ENCODE assay signal across 8 mouse cellular contexts in the genomic region with DNA sequence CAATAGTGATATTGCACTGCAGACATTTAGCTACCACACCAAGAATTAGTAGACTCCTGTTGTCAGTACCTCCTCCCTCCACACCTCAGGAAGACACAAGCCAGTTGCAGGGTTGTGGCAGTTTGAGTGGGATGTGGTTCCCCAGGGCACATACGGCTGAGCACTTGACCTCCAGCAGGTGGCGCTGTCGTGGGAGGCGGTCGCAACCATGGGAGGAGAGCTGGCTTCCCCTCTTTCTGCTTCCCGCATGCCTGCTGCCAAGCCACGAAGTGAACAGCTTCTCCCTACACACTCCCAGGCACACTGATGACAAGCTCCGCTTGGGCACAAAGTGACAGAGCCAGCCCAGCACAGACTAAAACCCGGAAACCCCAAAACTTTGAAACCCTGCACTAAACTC.
DNase-seq lines count a peak whose midpoint lies in the region; ATAC-seq and TF ChIP-seq lines count a peak whose summit lies in the region.

No protein-coding gene starts in this region.

- WGBS in embryonic facial prominence, embryonic 13.5 days = 19% methylated on average over 9 of the region's 9 CpGs
- WGBS in heart, embryonic 13.5 days = 12% methylated on average over 9 of the region's 9 CpGs
- WGBS in kidney, embryonic 16.5 days = 20% methylated on average over 9 of the region's 9 CpGs
- 12% methylated on average over 9 of the region's 9 CpGs for WGBS in liver, postnatal 0 days (ENCODE audit: insufficient replicate concordance)
- WGBS in neural tube, embryonic 14.5 days = 19% methylated on average over 9 of the region's 9 CpGs

- H3K4me2 ChIP-seq in embryonic facial prominence, embryonic 13.5 days = peak overlapping the region; percentile 34
- peak overlapping the region; percentile 39 for H3K4me2 ChIP-seq in heart, embryonic 13.5 days
- peak overlapping the region; percentile 29 for H3K4me2 ChIP-seq in kidney, embryonic 16.5 days (replicated peaks; ENCODE audit: low read depth, low read length)
- no peak overlapping the region for H3K4me2 ChIP-seq in liver, postnatal 0 days (ENCODE audit: low read depth, low read length)
- no peak overlapping the region for H3K4me2 ChIP-seq in neural tube, embryonic 14.5 days (ENCODE audit: low read depth, low read length)

- no peak overlapping the region for H3K4me3 ChIP-seq in embryonic facial prominence, embryonic 13.5 days
- no peak overlapping the region for H3K4me3 ChIP-seq in heart, embryonic 13.5 days
- H3K4me3 ChIP-seq in kidney, embryonic 16.5 days (ENCODE audit: low read length) = no peak overlapping the region
- H3K4me3 ChIP-seq in liver, postnatal 0 days (ENCODE audit: low read depth, low read length) = no peak overlapping the region
- H3K4me3 ChIP-seq in neural tube, embryonic 14.5 days (ENCODE audit: low read depth, low read length) = no peak overlapping the region

- ATAC-seq in embryonic facial prominence, embryonic 13.5 days (ENCODE audit: insufficient number of reproducible peaks, insufficient read depth, low FRiP score, low TSS enrichment, low read depth) = 0 out of 2 replicates have a peak, but pooled peaks have one; percentile 67
- no peak for ATAC-seq in heart, embryonic 13.5 days (ENCODE audit: extremely low read depth, insufficient number of reproducible peaks, low FRiP score, low TSS enrichment)
- peak; percentile 79 for ATAC-seq in kidney, embryonic 16.5 days (ENCODE audit: low FRiP score, low TSS enrichment)
- ATAC-seq in liver, postnatal 0 days = no peak
- ATAC-seq in neural tube, embryonic 14.5 days (ENCODE audit: low read depth) = peak; percentile 44; the same call in 1 of the 2 replicates

- no peaks in the 10 kb centered on the region for H3K36me3 ChIP-seq in embryonic facial prominence, embryonic 13.5 days
- H3K36me3 ChIP-seq in heart, embryonic 13.5 days = no peaks in the 10 kb centered on the region
- H3K36me3 ChIP-seq in kidney, embryonic 16.5 days (ENCODE audit: insufficient read depth, low read length) = no peaks in the 10 kb centered on the region
- H3K36me3 ChIP-seq in liver, postnatal 0 days (replicated peaks; ENCODE audit: insufficient read depth, low read length) = no peaks in the 10 kb centered on the region
- H3K36me3 ChIP-seq in neural tube, embryonic 14.5 days (ENCODE audit: control insufficient read depth, insufficient read depth, low read length) = no peaks in the 10 kb centered on the region

- H3K4me1 ChIP-seq in embryonic facial prominence, embryonic 13.5 days = peaks cover 7% of the 10 kb centered on the region; the same call in 1 of the 2 replicates
- H3K4me1 ChIP-seq in heart, embryonic 13.5 days = peaks cover 10% of the 10 kb centered on the region; the same call in 1 of the 2 replicates
- no peaks in the 10 kb centered on the region for H3K4me1 ChIP-seq in kidney, embryonic 16.5 days (ENCODE audit: insufficient read depth, low read length)
- no peaks in the 10 kb centered on the region for H3K4me1 ChIP-seq in liver, postnatal 0 days (ENCODE audit: insufficient read depth)
- H3K4me1 ChIP-seq in neural tube, embryonic 14.5 days (ENCODE audit: control insufficient read depth, insufficient read depth, low read length) = no peaks in the 10 kb centered on the region; the same call in 1 of the 2 replicates

- peak; percentile 8 for DNase-seq in CD4-positive helper T cell, adult 2 months (ENCODE audit: low read depth, low spot score)
- DNase-seq in adrenal gland, postnatal 25 days = peak; percentile 72
- DNase-seq in liver, postnatal 0 days = peak; percentile 70
- no peak for DNase-seq in MN1 (ENCODE audit: low spot score)

- no peak overlapping the region for H3K9ac ChIP-seq in embryonic facial prominence, embryonic 13.5 days
- no peak overlapping the region for H3K9ac ChIP-seq in heart, embryonic 13.5 days
- no peak overlapping the region for H3K9ac ChIP-seq in kidney, embryonic 16.5 days (replicated peaks; ENCODE audit: low read length)
- H3K9ac ChIP-seq in liver, postnatal 0 days (replicated peaks) = no peak overlapping the region
- no peak overlapping the region for H3K9ac ChIP-seq in neural tube, embryonic 14.5 days (replicated peaks; ENCODE audit: low read depth, low read length)

- no peaks in the 10 kb centered on the region; the same call in 1 of the 2 replicates for H3K9me3 ChIP-seq in embryonic facial prominence, embryonic 13.5 days
- H3K9me3 ChIP-seq in heart, embryonic 13.5 days = peaks cover 19% of the 10 kb centered on the region
- peaks cover 4% of the 10 kb centered on the region; the same call in 1 of the 2 replicates for H3K9me3 ChIP-seq in kidney, embryonic 16.5 days (ENCODE audit: low read length)
- no peaks in the 10 kb centered on the region for H3K9me3 ChIP-seq in liver, postnatal 0 days (ENCODE audit: low read length)
- 0 out of 2 replicates have a peak, but pooled peaks cover 5% of the 10 kb centered on the region for H3K9me3 ChIP-seq in neural tube, embryonic 14.5 days (ENCODE audit: control insufficient read depth, low read length)

- no peak overlapping the region for H3K27ac ChIP-seq in embryonic facial prominence, embryonic 13.5 days
- no peak overlapping the region for H3K27ac ChIP-seq in heart, embryonic 13.5 days (replicated peaks)
- no peak overlapping the region for H3K27ac ChIP-seq in kidney, embryonic 16.5 days (ENCODE audit: low read length)
- no peak overlapping the region for H3K27ac ChIP-seq in liver, postnatal 0 days (ENCODE audit: low read depth)
- no peak overlapping the region for H3K27ac ChIP-seq in neural tube, embryonic 14.5 days (ENCODE audit: low read depth, low read length)

- no peak for TF ChIP-seq EP300 in liver, postnatal 0 days (IDR thresholded peaks at IDR 0.05; ENCODE audit: low read depth)

- peak; percentile 78 for TF ChIP-seq CTCF in liver, postnatal 0 days (IDR thresholded peaks at IDR 0.05; ENCODE audit: low read depth)

- H3K27me3 ChIP-seq in embryonic facial prominence, embryonic 13.5 days = no peaks in the 10 kb centered on the region
- H3K27me3 ChIP-seq in heart, embryonic 13.5 days (replicated peaks) = no peaks in the 10 kb centered on the region
- no peaks in the 10 kb centered on the region for H3K27me3 ChIP-seq in kidney, embryonic 16.5 days (ENCODE audit: insufficient read depth, low read length)
- no peaks in the 10 kb centered on the region for H3K27me3 ChIP-seq in liver, postnatal 0 days (ENCODE audit: insufficient read depth, low read length)
- no peaks in the 10 kb centered on the region for H3K27me3 ChIP-seq in neural tube, embryonic 14.5 days (ENCODE audit: control insufficient read depth, insufficient read depth, low read length)

Comparison
In these comparisons a context has a peak if more than half of its experiments do, and no peak if none do; other contexts are left out.
1. ATAC-seq: peak in embryonic facial prominence, embryonic 13.5 days (single experiment), kidney, embryonic 16.5 days (single experiment) and neural tube, embryonic 14.5 days (single experiment); none in heart, embryonic 13.5 days (single experiment) and liver, postnatal 0 days (single experiment).
2. H3K4me2 ChIP-seq: peak in embryonic facial prominence, embryonic 13.5 days (single experiment), heart, embryonic 13.5 days (single experiment) and kidney, embryonic 16.5 days (single experiment); none in liver, postnatal 0 days (single experiment) and neural tube, embryonic 14.5 days (single experiment).